Mouse (Mus musculus) stomach, embryonic 14.5 days (tissue): Measurements from ENCODE around the gene Dhh. TPM values are rescaled to one million over a fixed set of nuclear protein-coding genes. Genes with fewer than 3 reads are reported as not detected.
"Not testable (repeated sequence)": the region's sequence is repeated elsewhere in the genome, so short reads cannot be mapped to it uniquely, and the experiment has no call there.

Experiments
- ATAC-seq: fragments of 200-750 bp; cut with Nextera tagmentation; 2 replicates; pipeline ENCODE4 v1.8.0; 2017; ENCODE audit warnings: low read depth, moderate TSS enrichment; ENCODE audit not compliant: insufficient number of reproducible peaks, insufficient read depth, low FRiP score
- H3K27ac ChIP-seq: fragments of 300-500 bp; sonication (generic); 2 replicates; pipeline ENCODE4 v1.5.1; 2014; ENCODE audit warnings: mild to moderate bottlenecking, low read length, moderate library complexity, mixed read lengths
- H3K27me3 ChIP-seq: fragments of 300-500 bp; sonication (generic); 2 replicates; pipeline ENCODE4 v1.6.1; 2014; ENCODE audit warnings: low read length, control low read depth, mixed read lengths; ENCODE audit not compliant: control insufficient read depth, insufficient read depth
- H3K36me3 ChIP-seq: fragments of 300-500 bp; sonication (generic); 2 replicates; pipeline ENCODE4 v1.6.1; 2014; ENCODE audit warnings: mild to moderate bottlenecking, control low read depth, low read length, moderate library complexity, mixed read lengths; ENCODE audit not compliant: control insufficient read depth, insufficient read depth
- H3K4me1 ChIP-seq: fragments of 300-500 bp; sonication (generic); 2 replicates; pipeline ENCODE4 v1.6.1; 2014; ENCODE audit warnings: low read length, control low read depth, mixed read lengths; ENCODE audit not compliant: control insufficient read depth, insufficient read depth
- H3K4me2 ChIP-seq: fragments of 300-500 bp; sonication (generic); replicated peaks from 2 replicates; pipeline ENCODE4 v1.6.1; 2014; ENCODE audit warnings: low read depth, low read length, control low read depth
- H3K4me3 ChIP-seq: fragments of 300-500 bp; sonication (generic); 2 replicates; pipeline ENCODE4 v1.5.1; 2014; ENCODE audit warnings: low read depth, low read length, control low read depth
- H3K9ac ChIP-seq: fragments of 300-500 bp; sonication (generic); replicated peaks from 2 replicates; pipeline ENCODE4 v1.6.1; 2014; ENCODE audit warnings: low read depth, mild to moderate bottlenecking, control low read depth, low read length, moderate library complexity, mixed read lengths
- H3K9me3 ChIP-seq: fragments of 300-500 bp; sonication (generic); 2 replicates; pipeline ENCODE4 v1.6.1; 2016; ENCODE audit warnings: low read depth, low read length, control low read depth; ENCODE audit not compliant: control insufficient read depth
- WGBS: fragments of 180-500 bp; shearing (Covaris S2); extraction: QIAGEN DNeasy Blood & Tissue Kit; methylation state at CpG from one replicate; pipeline ENCODE4 v1.1.7; 2014; 5-methylcytosine and 5-hydroxymethylcytosine counted together
- polyA plus RNA-seq: library from polyadenylated mRNA; unstranded; fragments of >200 nt; fragmentation: Nextera tagmentation; extraction: Ambion mirVana; gene quantifications from 2 replicates; pipeline ENCODE4 v1.2.1, GENCODE M21; 2014

Gene Dhh
- polyA plus RNA-seq, 1 experiment from 2014 or later, result 0.65 TPM

GRCm38 (mm10) chr15:98933004-98933671 lies 34.8 kb upstream of the Dhh start:
- Histone ChIP-seq H3K4me2 (peak overlapping the region; percentile 99), H3K27ac (peak overlapping the region; percentile 97), H3K9ac (peak overlapping the region; percentile 89), H3K4me1 (peaks cover 19% of the 10 kb centered on the region), H3K4me3 (peak overlapping the region; percentile 73)
- 12% methylated on average over 8 of the region's 9 CpGs for WGBS
- not testable (repeated sequence) for H3K36me3 ChIP-seq, H3K9me3 ChIP-seq, ATAC-seq, H3K27me3 ChIP-seq

GRCm38 (mm10) chr15:98930998-98931397 lies 32.7 kb upstream of the Dhh start:
- H3K4me1 ChIP-seq, result peaks cover 16% of the 10 kb centered on the region
- no peaks in the 10 kb centered on the region for H3K9me3 ChIP-seq
- WGBS, result 79% methylated on average over 3 of the region's 3 CpGs
- no peaks in the 10 kb centered on the region for H3K27me3 ChIP-seq
- no peak overlapping the region for H3K4me2 ChIP-seq
- H3K4me3 ChIP-seq, result no peak overlapping the region
- no peak overlapping the region for H3K9ac ChIP-seq
- no peak for ATAC-seq
- no peak overlapping the region for H3K27ac ChIP-seq
- peaks cover 9% of the 10 kb centered on the region for H3K36me3 ChIP-seq

- no peak overlapping the region for H3K9ac ChIP-seq
- peak overlapping the region; percentile 7; the same call in 1 of the 2 replicates for H3K27ac ChIP-seq
- 47% methylated on average over 8 of the region's 8 CpGs for WGBS
Measured at GRCm38 (mm10) chr15:98930017-98930734, 31.8 kb upstream of the Dhh start.

GRCm38 (mm10) chr15:98928598-98929240 lies 30.4 kb upstream of the Dhh start:
- Histone ChIP-seq H3K4me1 (peaks cover 6% of the 10 kb centered on the region; the same call in 1 of the 2 replicates), H3K36me3 (peaks cover 9% of the 10 kb centered on the region), H3K4me2 (no peak overlapping the region), H3K27ac (no peak overlapping the region), H3K4me3 (no peak overlapping the region), H3K27me3 (no peaks in the 10 kb centered on the region), H3K9ac (no peak overlapping the region), H3K9me3 (no peaks in the 10 kb centered on the region)
- ATAC-seq, result peak; percentile 53; the same call in 1 of the 2 replicates
- 15% methylated on average over 13 of the region's 13 CpGs for whole genome bisulfite sequencing

More at GRCm38 (mm10) chr15:98930017-98930734, 31.8 kb upstream of the Dhh start:
- Histone ChIP-seq H3K4me3 (no peak overlapping the region), H3K4me2 (no peak overlapping the region), H3K4me1 (peaks cover 8% of the 10 kb centered on the region), H3K9me3 (no peaks in the 10 kb centered on the region), H3K36me3 (peaks cover 9% of the 10 kb centered on the region), H3K27me3 (no peaks in the 10 kb centered on the region)
- ATAC-seq, result no peak

- ATAC-seq, result no peak
- Histone ChIP-seq H3K36me3 (peaks cover 9% of the 10 kb centered on the region), H3K4me1 (peaks cover 6% of the 10 kb centered on the region; the same call in 1 of the 2 replicates), H3K9ac (no peak overlapping the region), H3K4me2 (no peak overlapping the region), H3K9me3 (no peaks in the 10 kb centered on the region), H3K27me3 (no peaks in the 10 kb centered on the region), H3K27ac (no peak overlapping the region), H3K4me3 (no peak overlapping the region)
- 83% methylated on average over 5 of the region's 5 CpGs for WGBS
Measured at GRCm38 (mm10) chr15:98927566-98927965, 29.2 kb upstream of the Dhh start.

GRCm38 (mm10) chr15:98924682-98925081 lies 26.3 kb upstream of the Dhh start:
- Histone ChIP-seq H3K4me1 (peaks cover 6% of the 10 kb centered on the region; the same call in 1 of the 2 replicates), H3K27ac (no peak overlapping the region), H3K9me3 (no peaks in the 10 kb centered on the region), H3K27me3 (no peaks in the 10 kb centered on the region), H3K4me2 (no peak overlapping the region), H3K9ac (no peak overlapping the region), H3K4me3 (no peak overlapping the region), H3K36me3 (no peaks in the 10 kb centered on the region)
- ATAC-seq, result no peak
- 68% methylated on average over 3 of the region's 3 CpGs for WGBS

- Histone ChIP-seq H3K27ac (no peak overlapping the region), H3K4me3 (no peak overlapping the region), H3K4me1 (no peaks in the 10 kb centered on the region), H3K4me2 (no peak overlapping the region), H3K27me3 (no peaks in the 10 kb centered on the region), H3K9me3 (no peaks in the 10 kb centered on the region), H3K36me3 (no peaks in the 10 kb centered on the region), H3K9ac (no peak overlapping the region)
- no peak for ATAC-seq
- WGBS, result 82% methylated on average over 2 of the region's 2 CpGs
Measured at GRCm38 (mm10) chr15:98923031-98923537, 24.7 kb upstream of the Dhh start.

GRCm38 (mm10) chr15:98922581-98922980 lies 24.2 kb upstream of the Dhh start:
- Histone ChIP-seq H3K4me2 (no peak overlapping the region), H3K4me1 (no peaks in the 10 kb centered on the region), H3K9me3 (no peaks in the 10 kb centered on the region), H3K4me3 (no peak overlapping the region), H3K9ac (no peak overlapping the region), H3K27me3 (no peaks in the 10 kb centered on the region), H3K27ac (no peak overlapping the region), H3K36me3 (no peaks in the 10 kb centered on the region)
- no peak for ATAC-seq
- WGBS, result 48% methylated on average over 3 of the region's 3 CpGs
